Mouse (Mus musculus): ENCODE data around the gene Gjd2. TPM values are rescaled to one million over a fixed set of nuclear protein-coding genes. Genes with fewer than 3 reads are reported as not detected.
A peak's percentile ranks its signal among the peaks of the same experiment; 100 is the strongest.

Gene Gjd2
- polyA plus RNA-seq, 1 experiment from 2014 or later = 1.3 TPM

DNA sequence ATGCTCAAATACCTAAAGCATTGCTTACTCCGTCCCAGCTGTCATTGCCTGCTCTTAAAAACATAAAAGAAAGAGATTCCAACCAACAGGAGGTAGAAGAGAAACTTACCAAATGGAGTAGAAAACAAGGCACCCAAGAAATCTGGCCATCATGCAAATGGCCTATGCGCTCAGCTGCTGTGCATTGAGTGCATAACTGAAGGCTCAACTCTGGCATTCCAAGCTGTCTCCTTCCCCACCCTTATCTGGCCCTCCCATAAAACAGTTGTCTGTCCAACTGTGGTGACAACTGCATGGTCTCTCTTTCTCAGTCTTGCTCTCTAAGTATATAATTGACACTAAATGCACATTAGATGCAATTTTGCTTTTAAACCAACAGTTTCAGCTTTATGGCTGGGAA is 28.5 kb downstream of the Gjd2 start:
- Histone ChIP-seq H3K4me1 (ENCODE audit: control insufficient read depth, insufficient read depth, low read length) (no peaks in the 10 kb centered on the region), H3K27me3 (ENCODE audit: control insufficient read depth, insufficient read depth, low read length) (no peaks in the 10 kb centered on the region), H3K27ac (ENCODE audit: low read depth, low read length) (no peak overlapping the region), H3K4me2 (ENCODE audit: low read depth) (no peak overlapping the region), H3K9ac (ENCODE audit: low read length) (no peak overlapping the region), H3K36me3 (ENCODE audit: control insufficient read depth, insufficient read depth, low read length) (no peaks in the 10 kb centered on the region), H3K9me3 (ENCODE audit: control insufficient read depth, low read length) (no peaks in the 10 kb centered on the region), H3K4me3 (ENCODE audit: low read depth, low read length) (no peak overlapping the region)
- DNase-seq (ENCODE audit: low spot score) (no peak), ATAC-seq (ENCODE audit: insufficient read depth, low FRiP score, low TSS enrichment) (no peak)
- 79% methylated on average over 2 of the region's 2 CpGs for WGBS

DNA sequence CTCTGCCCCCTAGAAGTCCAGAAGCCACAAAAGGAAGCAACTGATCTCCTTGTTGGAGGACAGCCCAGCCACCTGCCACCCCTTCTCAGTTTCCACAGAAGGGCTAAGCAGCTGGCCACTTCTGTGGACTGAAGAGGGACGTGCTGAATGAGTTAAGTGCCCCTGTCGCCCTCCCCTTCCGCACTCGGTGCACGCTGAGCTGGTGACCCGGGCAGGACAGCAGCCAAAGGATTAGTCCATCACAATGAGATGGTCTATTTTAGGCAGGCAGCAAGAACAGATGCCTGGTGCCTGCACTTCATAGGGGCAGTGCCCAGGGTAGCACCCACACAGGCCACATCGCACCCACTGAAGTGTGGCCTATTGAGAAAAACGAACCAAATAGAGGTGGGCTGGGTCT is 32.8 kb downstream of the Gjd2 start:
- no peak for ATAC-seq (ENCODE audit: insufficient read depth, low FRiP score, low TSS enrichment)
- DNase-seq (ENCODE audit: low spot score) = peak; percentile 13
- WGBS = 75% methylated on average over 8 of the region's 8 CpGs
- no peaks in the 10 kb centered on the region for H3K36me3 ChIP-seq (ENCODE audit: control insufficient read depth, insufficient read depth, low read length)
- no peaks in the 10 kb centered on the region for H3K27me3 ChIP-seq (ENCODE audit: control insufficient read depth, insufficient read depth, low read length)
- H3K4me3 ChIP-seq (ENCODE audit: low read depth, low read length) = no peak overlapping the region
- no peaks in the 10 kb centered on the region for H3K4me1 ChIP-seq (ENCODE audit: control insufficient read depth, insufficient read depth, low read length)
- no peaks in the 10 kb centered on the region for H3K9me3 ChIP-seq (ENCODE audit: control insufficient read depth, low read length)
- H3K27ac ChIP-seq (ENCODE audit: low read depth, low read length) = no peak overlapping the region
- no peak overlapping the region for H3K9ac ChIP-seq (ENCODE audit: low read length)
- no peak overlapping the region for H3K4me2 ChIP-seq (ENCODE audit: low read depth)

DNA sequence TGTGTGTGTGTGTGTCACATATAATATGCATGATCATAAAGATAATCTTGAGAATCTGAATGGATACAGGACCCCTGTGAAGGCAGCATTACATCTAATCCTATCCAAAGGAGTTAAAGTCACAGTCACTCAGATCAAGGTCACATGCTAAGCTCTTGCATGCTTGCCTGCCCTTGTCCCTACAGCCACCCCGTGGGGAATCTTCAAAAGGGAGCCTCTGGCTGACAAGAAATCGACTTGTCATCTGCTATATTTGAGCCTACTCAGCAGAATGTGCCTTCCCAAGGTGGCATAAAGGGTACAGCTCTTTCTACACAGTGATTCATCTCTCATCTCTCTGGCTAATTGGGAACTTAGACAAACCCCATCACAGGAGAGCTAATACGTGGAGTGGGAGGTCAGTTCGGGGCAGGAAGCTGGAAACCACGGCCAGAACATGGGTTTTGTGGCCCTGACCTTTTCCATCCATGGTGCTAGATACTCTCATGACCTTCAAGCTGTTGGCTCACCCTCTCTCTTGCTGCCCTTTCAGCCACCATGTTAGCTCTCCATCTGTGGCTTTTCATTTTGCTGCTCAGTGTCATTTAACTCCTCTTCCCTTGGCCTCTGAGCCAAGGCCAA is 35.2 kb downstream of the Gjd2 start:
- WGBS = 77% methylated on average over 5 of the region's 5 CpGs
- Histone ChIP-seq H3K9ac (ENCODE audit: low read length) (no peak overlapping the region), H3K9me3 (ENCODE audit: control insufficient read depth, low read length) (no peaks in the 10 kb centered on the region), H3K36me3 (ENCODE audit: control insufficient read depth, insufficient read depth, low read length) (no peaks in the 10 kb centered on the region), H3K4me1 (ENCODE audit: control insufficient read depth, insufficient read depth, low read length) (no peaks in the 10 kb centered on the region), H3K27me3 (ENCODE audit: control insufficient read depth, insufficient read depth, low read length) (no peaks in the 10 kb centered on the region), H3K27ac (ENCODE audit: low read depth, low read length) (no peak overlapping the region), H3K4me3 (ENCODE audit: low read depth, low read length) (no peak overlapping the region), H3K4me2 (ENCODE audit: low read depth) (no peak overlapping the region)
- DNase-seq (ENCODE audit: low spot score) (no peak), ATAC-seq (ENCODE audit: insufficient read depth, low FRiP score, low TSS enrichment) (no peak)

DNA sequence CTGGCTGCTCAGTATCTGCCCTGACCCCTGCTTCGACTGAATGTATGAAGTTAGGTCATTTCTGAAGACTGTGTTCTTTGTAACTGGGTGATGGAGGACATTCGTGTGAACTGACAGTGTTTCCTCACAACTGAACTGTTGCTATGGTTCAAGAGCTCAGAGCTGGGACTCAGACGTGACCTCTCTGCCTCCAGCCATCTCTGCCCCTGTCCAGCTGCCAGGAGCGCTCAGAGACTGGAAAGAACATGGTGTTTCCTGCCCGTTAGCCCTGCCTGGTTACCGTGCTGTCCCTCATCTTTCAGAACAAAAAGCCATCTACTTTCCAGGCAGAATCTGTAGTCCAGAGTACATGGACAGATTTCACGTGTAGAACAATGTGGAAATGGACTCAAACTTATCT is 39.5 kb downstream of the Gjd2 start:
- DNase-seq (ENCODE audit: low spot score) (no peak), ATAC-seq (ENCODE audit: insufficient read depth, low FRiP score, low TSS enrichment) (no peak)
- H3K9ac ChIP-seq (ENCODE audit: low read length) = no peak overlapping the region
- no peak overlapping the region for H3K4me3 ChIP-seq (ENCODE audit: low read depth, low read length)
- H3K27me3 ChIP-seq (ENCODE audit: control insufficient read depth, insufficient read depth, low read length) = no peaks in the 10 kb centered on the region
- 77% methylated on average over 7 of the region's 7 CpGs for WGBS
- H3K4me1 ChIP-seq (ENCODE audit: control insufficient read depth, insufficient read depth, low read length) = no peaks in the 10 kb centered on the region
- H3K9me3 ChIP-seq (ENCODE audit: control insufficient read depth, low read length) = no peaks in the 10 kb centered on the region
- no peaks in the 10 kb centered on the region for H3K36me3 ChIP-seq (ENCODE audit: control insufficient read depth, insufficient read depth, low read length)
- H3K4me2 ChIP-seq (ENCODE audit: low read depth) = no peak overlapping the region
- H3K27ac ChIP-seq (ENCODE audit: low read depth, low read length) = no peak overlapping the region

DNA sequence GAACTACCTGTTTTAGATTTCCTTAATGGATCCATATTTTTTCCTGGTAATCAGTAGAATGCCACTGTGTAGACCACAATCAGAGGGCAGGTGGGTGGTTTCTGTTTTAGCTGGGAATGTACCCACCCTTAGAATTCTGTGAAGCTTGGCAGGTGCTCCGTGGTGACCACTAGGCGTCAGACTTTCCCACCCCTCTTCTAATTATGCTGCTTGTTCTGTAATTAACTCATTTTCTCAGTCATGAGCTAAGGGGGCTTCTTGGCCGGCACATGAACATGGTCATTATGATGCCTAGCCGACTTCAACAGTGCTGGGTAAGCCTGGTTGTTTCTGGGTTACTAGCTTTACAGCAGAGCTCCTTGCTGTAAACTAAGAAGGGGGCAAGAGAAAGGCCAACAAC is 47.0 kb downstream of the Gjd2 start:
- no peak for ATAC-seq (ENCODE audit: insufficient read depth, low FRiP score, low TSS enrichment)
- WGBS = 32% methylated on average over 4 of the region's 4 CpGs

More for the DNA sequence above, 47.0 kb downstream of the Gjd2 start:
- no peak for DNase-seq (ENCODE audit: low spot score)
- Histone ChIP-seq H3K4me3 (ENCODE audit: low read depth, low read length) (no peak overlapping the region), H3K27ac (ENCODE audit: low read depth, low read length) (no peak overlapping the region), H3K4me2 (ENCODE audit: low read depth) (no peak overlapping the region), H3K36me3 (ENCODE audit: control insufficient read depth, insufficient read depth, low read length) (no peaks in the 10 kb centered on the region), H3K27me3 (ENCODE audit: control insufficient read depth, insufficient read depth, low read length) (no peaks in the 10 kb centered on the region), H3K9ac (ENCODE audit: low read length) (no peak overlapping the region), H3K4me1 (ENCODE audit: control insufficient read depth, insufficient read depth, low read length) (no peaks in the 10 kb centered on the region), H3K9me3 (ENCODE audit: control insufficient read depth, low read length) (no peaks in the 10 kb centered on the region)

Other genes starting within 250 kb of the Gjd2 start
- gene Scg5, start 184.5 kb downstream of the Gjd2 start, polyA plus RNA-seq (2014; fragmentation: Nextera tagmentation; extraction: Ambion mirVana) = 41.0 and 49.4 TPM in 2 replicates
- 4.9 and 6.2 TPM in 2 replicates for gene Arhgap11a, start 165.0 kb downstream of the Gjd2 start, polyA plus RNA-seq (2014; fragmentation: Nextera tagmentation; extraction: Ambion mirVana)
- 188 and 223 TPM in 2 replicates for gene Actc1, start 39.9 kb upstream of the Gjd2 start, polyA plus RNA-seq (2014; fragmentation: Nextera tagmentation; extraction: Ambion mirVana)
- 62.7 and 64.3 TPM in 2 replicates for gene Aqr, start 173.4 kb upstream of the Gjd2 start, polyA plus RNA-seq (2014; fragmentation: Nextera tagmentation; extraction: Ambion mirVana)
- gene Zfp770, start 187.8 kb upstream of the Gjd2 start, polyA plus RNA-seq (2014; fragmentation: Nextera tagmentation; extraction: Ambion mirVana) = 4.9 and 5.4 TPM in 2 replicates

Measured in neural tube, embryonic 11.5 days (tissue).